Mouse (Mus musculus): ENCODE measurements around the gene Dlx2.

The Dlx2 gene

GRCm38 (mm10) chr2:71544391-71545285 lies 1.9 kb downstream of the Dlx2 start:
- Histone ChIP-seq H3K36me3 (ENCODE audit: control insufficient read depth, insufficient read depth, low read length, poor library complexity, severe bottlenecking) (no peaks in the 10 kb centered on the region), H3K27me3 (ENCODE audit: control insufficient read depth, insufficient read depth, low read length, poor library complexity, severe bottlenecking) (peaks cover 4% of the 10 kb centered on the region)
- peak; percentile 50 for DNase-seq (ENCODE audit: low read depth, low spot score)

DNA sequence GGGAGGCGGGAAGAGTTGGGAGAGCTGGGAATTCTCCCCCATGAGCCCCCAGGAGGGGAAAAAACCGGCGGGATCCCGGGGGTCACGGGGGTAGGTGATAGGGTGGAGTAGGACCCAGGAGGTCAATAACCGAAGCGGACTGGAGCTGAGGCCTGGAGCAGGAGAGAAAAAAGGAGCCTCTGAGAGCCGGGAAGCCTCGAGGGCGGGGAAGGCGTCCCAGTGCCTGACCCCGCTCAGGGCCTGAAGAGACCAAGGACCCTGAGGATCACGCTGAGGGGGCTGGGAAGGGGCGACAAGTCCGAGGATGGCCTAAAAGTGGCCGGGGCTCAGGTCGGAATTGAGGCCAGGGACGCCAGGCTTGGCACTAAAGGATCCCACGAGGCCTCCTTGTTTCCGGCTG lies 2.6 kb downstream of the Dlx2 start:
- no peaks in the 10 kb centered on the region for H3K36me3 ChIP-seq (ENCODE audit: control insufficient read depth, insufficient read depth, low read length, poor library complexity, severe bottlenecking)
- DNase-seq (ENCODE audit: low read depth, low spot score), result no peak
- H3K27me3 ChIP-seq (ENCODE audit: control insufficient read depth, insufficient read depth, low read length, poor library complexity, severe bottlenecking), result peaks cover 4% of the 10 kb centered on the region

GRCm38 (mm10) chr2:71543531-71543930 lies 3.0 kb downstream of the Dlx2 start:
- Histone ChIP-seq H3K36me3 (ENCODE audit: control insufficient read depth, insufficient read depth, low read length, poor library complexity, severe bottlenecking) (no peaks in the 10 kb centered on the region), H3K27me3 (ENCODE audit: control insufficient read depth, insufficient read depth, low read length, poor library complexity, severe bottlenecking) (peaks cover 4% of the 10 kb centered on the region)
- no peak for DNase-seq (ENCODE audit: low read depth, low spot score)

- Histone ChIP-seq H3K27me3 (ENCODE audit: control insufficient read depth, insufficient read depth, low read length, poor library complexity, severe bottlenecking) (peaks cover 4% of the 10 kb centered on the region), H3K36me3 (ENCODE audit: control insufficient read depth, insufficient read depth, low read length, poor library complexity, severe bottlenecking) (no peaks in the 10 kb centered on the region)
- no peak for DNase-seq (ENCODE audit: low read depth, low spot score)
Measured at GRCm38 (mm10) chr2:71542816-71543301, 3.7 kb downstream of the Dlx2 start.

DNA sequence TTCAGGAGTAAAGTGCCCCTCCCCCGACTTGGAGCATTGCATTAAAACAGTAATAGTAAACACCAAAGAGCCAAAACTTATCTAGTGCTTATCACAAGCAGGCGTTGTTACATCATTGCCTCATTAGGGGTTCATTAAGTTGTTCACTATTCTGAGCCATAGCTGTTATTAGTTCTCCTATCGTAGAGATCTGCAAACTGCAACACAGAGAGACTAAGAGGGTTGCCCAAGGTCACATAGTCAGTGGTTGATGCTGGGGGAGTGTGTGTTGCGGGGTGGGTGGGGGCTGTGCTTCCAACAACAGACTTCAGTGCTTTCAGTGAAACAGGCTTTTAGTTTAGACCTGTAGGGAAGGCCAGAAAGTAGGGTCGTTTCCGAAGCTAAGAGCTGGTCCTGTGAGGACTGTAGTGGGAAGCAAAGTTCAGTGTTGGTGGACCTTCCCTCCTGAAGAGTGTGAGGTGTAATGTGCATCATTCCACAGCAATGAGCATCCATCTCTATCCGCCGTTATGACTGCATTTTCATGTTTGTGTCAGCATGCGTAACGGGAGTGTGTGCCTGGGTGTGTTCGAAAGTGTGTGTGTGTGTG lies 4.2 kb downstream of the Dlx2 start:
- Histone ChIP-seq H3K27me3 (ENCODE audit: control insufficient read depth, insufficient read depth, low read length, poor library complexity, severe bottlenecking) (peaks cover 4% of the 10 kb centered on the region), H3K36me3 (ENCODE audit: control insufficient read depth, insufficient read depth, low read length, poor library complexity, severe bottlenecking) (no peaks in the 10 kb centered on the region)
- DNase-seq (ENCODE audit: low read depth, low spot score), result no peak

GRCm38 (mm10) chr2:71541418-71542226 lies 4.9 kb downstream of the Dlx2 start:
- Histone ChIP-seq H3K27me3 (ENCODE audit: control insufficient read depth, insufficient read depth, low read length, poor library complexity, severe bottlenecking) (peaks cover 4% of the 10 kb centered on the region), H3K36me3 (ENCODE audit: control insufficient read depth, insufficient read depth, low read length, poor library complexity, severe bottlenecking) (no peaks in the 10 kb centered on the region)
- DNase-seq (ENCODE audit: low read depth, low spot score), result no peak

GRCm38 (mm10) chr2:71540611-71541417 lies 5.7 kb downstream of the Dlx2 start:
- Histone ChIP-seq H3K27me3 (ENCODE audit: control insufficient read depth, insufficient read depth, low read length, poor library complexity, severe bottlenecking) (peaks cover 4% of the 10 kb centered on the region), H3K36me3 (ENCODE audit: control insufficient read depth, insufficient read depth, low read length, poor library complexity, severe bottlenecking) (no peaks in the 10 kb centered on the region)
- no peak for DNase-seq (ENCODE audit: low read depth, low spot score)

GRCm38 (mm10) chr2:71534242-71535052 lies 12.1 kb downstream of the Dlx2 start:
- peak; percentile 35 for DNase-seq (ENCODE audit: low read depth, low spot score)
- no peaks in the 10 kb centered on the region for H3K36me3 ChIP-seq (ENCODE audit: control insufficient read depth, insufficient read depth, low read length, poor library complexity, severe bottlenecking)

DNA sequence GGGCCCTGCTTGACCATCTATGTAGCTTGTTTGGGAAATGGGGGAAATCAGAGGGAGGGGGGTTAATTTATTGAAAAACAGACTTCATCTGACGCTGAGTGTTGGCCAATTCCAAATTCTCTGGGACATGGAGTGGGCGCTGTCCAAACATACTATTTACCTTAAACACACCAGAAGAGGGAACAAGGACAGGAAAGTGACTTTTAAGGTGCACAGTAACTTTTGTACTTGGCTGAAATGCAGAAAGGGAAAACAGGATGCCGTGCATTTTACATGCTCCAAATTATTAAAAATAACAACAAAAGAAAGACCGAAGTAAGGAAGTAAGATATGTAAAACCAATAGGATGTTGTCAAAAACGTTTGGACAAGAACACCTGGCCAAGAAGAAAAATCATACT lies 13.5 kb downstream of the Dlx2 start:
- Histone ChIP-seq H3K27me3 (ENCODE audit: control insufficient read depth, insufficient read depth, low read length, poor library complexity, severe bottlenecking) (peaks cover 4% of the 10 kb centered on the region; the same call in 1 of the 2 replicates), H3K36me3 (ENCODE audit: control insufficient read depth, insufficient read depth, low read length, poor library complexity, severe bottlenecking) (no peaks in the 10 kb centered on the region)
- DNase-seq (ENCODE audit: low read depth, low spot score), result no peak

More at GRCm38 (mm10) chr2:71534242-71535052, 12.1 kb downstream of the Dlx2 start:
- peaks cover under 1% of the 10 kb centered on the region; the same call in 1 of the 2 replicates for H3K27me3 ChIP-seq (ENCODE audit: control insufficient read depth, insufficient read depth, low read length, poor library complexity, severe bottlenecking)

- Histone ChIP-seq H3K36me3 (ENCODE audit: control insufficient read depth, insufficient read depth, low read length, poor library complexity, severe bottlenecking) (no peaks in the 10 kb centered on the region), H3K27me3 (ENCODE audit: control insufficient read depth, insufficient read depth, low read length, poor library complexity, severe bottlenecking) (peaks cover 4% of the 10 kb centered on the region; the same call in 1 of the 2 replicates)
- no peak for DNase-seq (ENCODE audit: low read depth, low spot score)
Measured at GRCm38 (mm10) chr2:71531990-71532970, 14.3 kb downstream of the Dlx2 start.

DNA sequence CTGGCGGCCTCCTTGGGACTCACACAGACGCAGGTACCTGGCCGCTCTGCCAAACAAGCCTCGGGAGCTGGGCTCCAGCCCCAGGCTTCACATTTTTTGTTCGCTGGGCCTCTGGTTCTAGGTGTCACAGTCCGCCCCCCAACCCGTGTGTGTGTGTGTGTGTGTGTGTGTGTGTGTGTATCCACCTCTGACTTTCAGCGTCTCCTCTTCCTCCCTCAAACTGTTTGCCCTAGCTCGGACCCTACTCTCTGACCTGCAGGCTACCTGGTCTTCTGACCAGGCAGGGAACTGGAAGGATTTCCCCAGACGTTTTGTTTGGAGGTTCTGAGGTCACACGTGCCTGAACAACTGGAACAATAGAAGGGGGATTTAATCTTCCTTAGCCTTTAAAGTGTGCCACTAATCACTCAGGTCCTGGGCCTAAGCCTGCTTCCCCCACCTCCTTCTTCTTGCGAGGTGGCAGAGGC lies 15.4 kb downstream of the Dlx2 start:
- DNase-seq (ENCODE audit: low read depth, low spot score), result no peak
- H3K27me3 ChIP-seq (ENCODE audit: control insufficient read depth, insufficient read depth, low read length, poor library complexity, severe bottlenecking), result peaks cover 6% of the 10 kb centered on the region; the same call in 1 of the 2 replicates
- H3K36me3 ChIP-seq (ENCODE audit: control insufficient read depth, insufficient read depth, low read length, poor library complexity, severe bottlenecking), result no peaks in the 10 kb centered on the region

GRCm38 (mm10) chr2:71530391-71531123 lies 16.0 kb downstream of the Dlx2 start:
- peaks cover 6% of the 10 kb centered on the region for H3K27me3 ChIP-seq (ENCODE audit: control insufficient read depth, insufficient read depth, low read length, poor library complexity, severe bottlenecking)
- no peak for DNase-seq (ENCODE audit: low read depth, low spot score)
- no peaks in the 10 kb centered on the region for H3K36me3 ChIP-seq (ENCODE audit: control insufficient read depth, insufficient read depth, low read length, poor library complexity, severe bottlenecking)

All from splenic B cell, adult 2 months (primary cell).